Mouse (Mus musculus): ENCODE data around the gene Med15. TPM values are rescaled to one million over a fixed set of nuclear protein-coding genes. Genes with fewer than 3 reads are reported as not detected.

Med15 gene
- polyA plus RNA-seq, 1 experiment from 2014 or later, result 47.5 TPM

DNA sequence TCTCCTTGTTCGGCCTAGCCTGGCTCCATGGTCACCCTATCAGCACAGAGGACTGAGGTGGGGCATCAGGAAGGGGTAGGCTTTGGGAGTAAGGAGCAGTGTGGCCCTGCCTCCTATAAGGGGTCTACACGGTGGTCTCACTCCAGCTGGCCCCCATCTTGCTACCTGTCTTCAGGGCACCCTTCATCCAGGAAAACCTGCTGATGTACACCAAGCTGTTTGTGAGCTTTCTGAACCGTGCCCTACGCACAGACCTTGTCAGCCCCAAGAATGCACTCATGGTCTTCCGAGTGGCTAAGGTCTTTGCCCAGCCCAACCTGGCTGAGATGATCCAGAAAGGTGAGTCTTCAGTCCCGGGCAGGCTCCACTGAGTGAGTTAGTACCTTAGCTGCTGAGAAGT is 92.7 kb downstream of the Med15 start:
- H3K27me3 ChIP-seq (ENCODE audit: control insufficient read depth, insufficient read depth, low read depth, low read length), result no peaks in the 10 kb centered on the region
- no peak overlapping the region for H3K9ac ChIP-seq (ENCODE audit: low read depth, low read length)
- H3K4me1 ChIP-seq (ENCODE audit: control insufficient read depth, insufficient read depth, low read length), result no peaks in the 10 kb centered on the region
- H3K9me3 ChIP-seq (replicated peaks; ENCODE audit: control insufficient read depth, low read length, poor library complexity, severe bottlenecking), result no peaks in the 10 kb centered on the region
- H3K36me3 ChIP-seq (ENCODE audit: control insufficient read depth, insufficient read depth, low read length), result peaks cover 24% of the 10 kb centered on the region
- 91% methylated on average over 6 of the region's 6 CpGs for WGBS
- no peak overlapping the region for H3K4me2 ChIP-seq (ENCODE audit: low read length)
- no peak overlapping the region for H3K27ac ChIP-seq (ENCODE audit: low read length)
- H3K4me3 ChIP-seq (ENCODE audit: low read depth, low read length), result no peak overlapping the region
- ATAC-seq, result no peak

- ATAC-seq, result no peak
- H3K4me2 ChIP-seq (ENCODE audit: low read length), result no peak overlapping the region
- H3K4me3 ChIP-seq (ENCODE audit: low read depth, low read length), result no peak overlapping the region
- H3K36me3 ChIP-seq (ENCODE audit: control insufficient read depth, insufficient read depth, low read length), result peaks cover 24% of the 10 kb centered on the region
- no peaks in the 10 kb centered on the region for H3K27me3 ChIP-seq (ENCODE audit: control insufficient read depth, insufficient read depth, low read depth, low read length)
- H3K27ac ChIP-seq (ENCODE audit: low read length), result no peak overlapping the region
- H3K9ac ChIP-seq (ENCODE audit: low read depth, low read length), result no peak overlapping the region
- 97% methylated on average over 3 of the region's 3 CpGs for WGBS
- no peaks in the 10 kb centered on the region for H3K9me3 ChIP-seq (replicated peaks; ENCODE audit: control insufficient read depth, low read length, poor library complexity, severe bottlenecking)
- no peaks in the 10 kb centered on the region for H3K4me1 ChIP-seq (ENCODE audit: control insufficient read depth, insufficient read depth, low read length)
Measured at GRCm38 (mm10) chr16:17639081-17639480, 93.6 kb downstream of the Med15 start.

- Histone ChIP-seq H3K4me1 (ENCODE audit: control insufficient read depth, insufficient read depth, low read length) (no peaks in the 10 kb centered on the region), H3K4me3 (ENCODE audit: low read depth, low read length) (no peak overlapping the region), H3K4me2 (ENCODE audit: low read length) (no peak overlapping the region), H3K9ac (ENCODE audit: low read depth, low read length) (no peak overlapping the region), H3K27me3 (ENCODE audit: control insufficient read depth, insufficient read depth, low read depth, low read length) (no peaks in the 10 kb centered on the region), H3K9me3 (replicated peaks; ENCODE audit: control insufficient read depth, low read length, poor library complexity, severe bottlenecking) (no peaks in the 10 kb centered on the region), H3K36me3 (ENCODE audit: control insufficient read depth, insufficient read depth, low read length) (peaks cover 22% of the 10 kb centered on the region), H3K27ac (ENCODE audit: low read length) (no peak overlapping the region)
- ATAC-seq, result no peak
- 93% methylated on average over 9 of the region's 9 CpGs for WGBS
Measured at GRCm38 (mm10) chr16:17638036-17638628, 94.6 kb downstream of the Med15 start.

GRCm38 (mm10) chr16:17637610-17638009 is 95.1 kb downstream of the Med15 start:
- no peak overlapping the region for H3K4me2 ChIP-seq (ENCODE audit: low read length)
- no peaks in the 10 kb centered on the region for H3K9me3 ChIP-seq (replicated peaks; ENCODE audit: control insufficient read depth, low read length, poor library complexity, severe bottlenecking)
- no peak; the same call in 1 of the 2 replicates for ATAC-seq
- no peak overlapping the region for H3K9ac ChIP-seq (ENCODE audit: low read depth, low read length)
- peaks cover 20% of the 10 kb centered on the region for H3K36me3 ChIP-seq (ENCODE audit: control insufficient read depth, insufficient read depth, low read length)
- no peaks in the 10 kb centered on the region for H3K27me3 ChIP-seq (ENCODE audit: control insufficient read depth, insufficient read depth, low read depth, low read length)
- no peaks in the 10 kb centered on the region for H3K4me1 ChIP-seq (ENCODE audit: control insufficient read depth, insufficient read depth, low read length)
- no peak overlapping the region for H3K27ac ChIP-seq (ENCODE audit: low read length)
- no peak overlapping the region for H3K4me3 ChIP-seq (ENCODE audit: low read depth, low read length)
- 92% methylated on average over 2 of the region's 2 CpGs for WGBS

DNA sequence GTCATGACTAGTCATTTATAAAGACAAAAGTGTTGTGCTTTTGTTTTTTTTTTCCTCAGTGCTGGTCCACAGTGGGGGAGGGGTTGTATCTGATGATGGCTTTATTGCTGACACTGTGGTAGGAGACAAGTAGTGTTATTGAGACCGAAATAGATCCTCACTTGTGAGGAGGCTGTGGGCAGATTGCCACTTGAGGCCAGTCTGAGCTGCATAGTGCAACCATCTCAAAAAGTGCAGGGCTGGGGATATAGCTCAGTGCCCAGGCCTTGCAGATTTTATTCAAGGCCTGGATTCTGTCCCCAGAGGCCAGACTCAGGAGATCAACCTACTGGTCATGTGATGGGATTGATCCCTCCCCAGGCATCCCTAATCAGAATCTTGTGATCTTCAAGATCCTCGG is 95.8 kb downstream of the Med15 start:
- no peak for ATAC-seq

GRCm38 (mm10) chr16:17633481-17634181 is 99.1 kb downstream of the Med15 start:
- no peak overlapping the region for H3K27ac ChIP-seq (ENCODE audit: low read length)
- H3K36me3 ChIP-seq (ENCODE audit: control insufficient read depth, insufficient read depth, low read length), result peaks cover 23% of the 10 kb centered on the region
- H3K27me3 ChIP-seq (ENCODE audit: control insufficient read depth, insufficient read depth, low read depth, low read length), result no peaks in the 10 kb centered on the region
- H3K4me1 ChIP-seq (ENCODE audit: control insufficient read depth, insufficient read depth, low read length), result no peaks in the 10 kb centered on the region
- H3K4me2 ChIP-seq (ENCODE audit: low read length), result no peak overlapping the region
- no peak for ATAC-seq
- H3K9ac ChIP-seq (ENCODE audit: low read depth, low read length), result no peak overlapping the region
- H3K9me3 ChIP-seq (replicated peaks; ENCODE audit: control insufficient read depth, low read length, poor library complexity, severe bottlenecking), result no peaks in the 10 kb centered on the region
- H3K4me3 ChIP-seq (ENCODE audit: low read depth, low read length), result no peak overlapping the region
- WGBS, result 73% methylated on average over 8 of the region's 8 CpGs

More for the DNA sequence above, 95.8 kb downstream of the Med15 start:
- H3K27me3 ChIP-seq (ENCODE audit: control insufficient read depth, insufficient read depth, low read depth, low read length), result no peaks in the 10 kb centered on the region
- H3K9me3 ChIP-seq (replicated peaks; ENCODE audit: control insufficient read depth, low read length, poor library complexity, severe bottlenecking), result no peaks in the 10 kb centered on the region
- WGBS, result 80% methylated on average over 2 of the region's 2 CpGs
- H3K4me2 ChIP-seq (ENCODE audit: low read length), result no peak overlapping the region
- H3K27ac ChIP-seq (ENCODE audit: low read length), result no peak overlapping the region
- H3K4me1 ChIP-seq (ENCODE audit: control insufficient read depth, insufficient read depth, low read length), result no peaks in the 10 kb centered on the region
- H3K4me3 ChIP-seq (ENCODE audit: low read depth, low read length), result no peak overlapping the region
- H3K36me3 ChIP-seq (ENCODE audit: control insufficient read depth, insufficient read depth, low read length), result peaks cover 20% of the 10 kb centered on the region
- no peak overlapping the region for H3K9ac ChIP-seq (ENCODE audit: low read depth, low read length)

DNA sequence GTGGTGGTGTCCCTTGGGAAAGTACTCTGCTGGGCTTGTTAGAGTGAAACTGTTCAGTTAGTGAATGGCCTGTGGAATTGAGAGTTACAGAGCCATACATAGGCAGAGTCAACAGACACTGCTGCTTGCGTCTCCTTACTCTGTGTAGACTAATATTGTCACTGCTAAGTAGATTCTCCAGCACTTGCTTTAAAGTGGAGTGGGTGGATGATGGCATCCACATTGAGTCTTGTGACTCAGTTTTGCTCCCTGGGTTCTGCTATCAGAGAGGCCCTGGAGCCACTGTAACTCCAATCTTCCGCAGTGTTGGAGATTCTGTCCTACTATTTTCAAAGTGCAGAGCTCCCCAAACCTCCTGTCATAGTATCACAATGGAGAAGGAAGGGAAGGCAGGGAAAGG is 100.1 kb downstream of the Med15 start:
- Histone ChIP-seq H3K9me3 (replicated peaks; ENCODE audit: control insufficient read depth, low read length, poor library complexity, severe bottlenecking) (no peaks in the 10 kb centered on the region), H3K27ac (ENCODE audit: low read length) (no peak overlapping the region), H3K4me3 (ENCODE audit: low read depth, low read length) (no peak overlapping the region), H3K4me1 (ENCODE audit: control insufficient read depth, insufficient read depth, low read length) (no peaks in the 10 kb centered on the region), H3K9ac (ENCODE audit: low read depth, low read length) (no peak overlapping the region), H3K27me3 (ENCODE audit: control insufficient read depth, insufficient read depth, low read depth, low read length) (no peaks in the 10 kb centered on the region), H3K36me3 (ENCODE audit: control insufficient read depth, insufficient read depth, low read length) (peaks cover 32% of the 10 kb centered on the region), H3K4me2 (ENCODE audit: low read length) (no peak overlapping the region)
- WGBS, result 96% methylated on average over 2 of the region's 2 CpGs
- ATAC-seq, result no peak

DNA sequence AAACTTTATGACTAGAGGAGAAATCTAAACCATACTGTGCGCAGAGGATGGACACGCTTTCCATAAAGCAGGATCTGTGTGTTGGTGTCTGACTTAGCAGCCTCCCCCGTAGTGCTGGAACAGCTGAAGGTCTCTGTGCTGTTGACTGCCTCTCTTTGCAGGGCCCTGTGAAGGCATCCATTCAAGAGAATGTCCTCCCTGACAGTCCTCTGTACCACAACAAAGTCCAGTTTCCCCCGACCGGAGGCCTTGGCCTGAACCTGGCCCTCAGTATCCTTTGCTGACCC is 106.5 kb downstream of the Med15 start:
- peaks cover 43% of the 10 kb centered on the region for H3K36me3 ChIP-seq (ENCODE audit: control insufficient read depth, insufficient read depth, low read length)
- 99% methylated on average over 5 of the region's 5 CpGs for WGBS
- H3K4me2 ChIP-seq (ENCODE audit: low read length), result no peak overlapping the region
- no peak overlapping the region for H3K4me3 ChIP-seq (ENCODE audit: low read depth, low read length)
- no peaks in the 10 kb centered on the region for H3K9me3 ChIP-seq (replicated peaks; ENCODE audit: control insufficient read depth, low read length, poor library complexity, severe bottlenecking)
- no peaks in the 10 kb centered on the region for H3K4me1 ChIP-seq (ENCODE audit: control insufficient read depth, insufficient read depth, low read length)
- no peak overlapping the region for H3K9ac ChIP-seq (ENCODE audit: low read depth, low read length)
- H3K27ac ChIP-seq (ENCODE audit: low read length), result no peak overlapping the region
- H3K27me3 ChIP-seq (ENCODE audit: control insufficient read depth, insufficient read depth, low read depth, low read length), result no peaks in the 10 kb centered on the region
- ATAC-seq, result no peak

- Histone ChIP-seq H3K27ac (ENCODE audit: low read length) (no peak overlapping the region), H3K4me1 (ENCODE audit: control insufficient read depth, insufficient read depth, low read length) (0 out of 2 replicates have a peak, but pooled peaks cover under 1% of the 10 kb centered on the region), H3K27me3 (ENCODE audit: control insufficient read depth, insufficient read depth, low read depth, low read length) (no peaks in the 10 kb centered on the region), H3K9me3 (replicated peaks; ENCODE audit: control insufficient read depth, low read length, poor library complexity, severe bottlenecking) (no peaks in the 10 kb centered on the region), H3K36me3 (ENCODE audit: control insufficient read depth, insufficient read depth, low read length) (peaks cover 40% of the 10 kb centered on the region), H3K9ac (ENCODE audit: low read depth, low read length) (no peak overlapping the region), H3K4me2 (ENCODE audit: low read length) (no peak overlapping the region), H3K4me3 (ENCODE audit: low read depth, low read length) (no peak overlapping the region)
- 74% methylated on average over 8 of the region's 8 CpGs for WGBS
- 0 out of 2 replicates have a peak, but pooled peaks have one; percentile 45 for ATAC-seq
Measured at GRCm38 (mm10) chr16:17625488-17626268, 107.0 kb downstream of the Med15 start.
